18 mouse cellular contexts compared by ENCODE assay signal in the genomic region with DNA sequence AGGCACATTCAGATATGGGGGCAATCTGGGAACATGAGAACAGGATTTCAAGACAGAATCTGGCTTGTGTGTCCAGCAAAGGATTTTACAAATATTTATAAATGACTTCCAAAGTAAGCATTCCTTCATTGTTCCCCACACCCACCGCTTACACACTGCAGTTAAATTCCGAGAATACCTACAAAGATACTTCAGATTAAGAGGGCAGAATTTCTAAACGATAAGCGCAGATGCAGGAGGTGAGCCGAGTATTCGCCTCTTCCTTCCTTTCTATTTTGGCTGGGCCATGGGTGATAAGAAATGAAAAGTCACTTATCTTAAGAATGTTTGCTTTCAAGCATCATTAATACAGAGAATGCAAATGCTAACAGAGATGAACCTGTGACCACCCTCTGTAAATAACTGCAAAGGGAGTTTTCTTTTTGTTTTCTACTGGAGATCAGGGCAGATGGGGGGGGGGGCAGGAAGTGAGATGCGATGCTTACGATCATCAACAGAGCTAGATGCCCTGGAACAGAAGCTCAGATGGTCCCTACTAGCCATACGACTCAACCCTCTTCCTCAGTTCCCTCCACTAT.
A peak's percentile ranks its signal among the peaks of the same experiment; 100 is the strongest.
DNase-seq lines count a peak whose midpoint lies in the region; ATAC-seq and TF ChIP-seq lines count a peak whose summit lies in the region.
"Had no signal": no experiment of that assay in that cellular context is flagged by ENCODE, and none has a peak within 500 bp of the region (broad histone marks: within the 10 kb centered on the region; RNA-seq: fewer than 3 reads in every experiment).

No protein-coding gene starts in this region.

- no peak overlapping the region for H3K9ac ChIP-seq in liver, embryonic 16.5 days (ENCODE audit: low read depth, low read length)
- H3K9ac ChIP-seq in midbrain, postnatal 0 days (replicated peaks; ENCODE audit: low read length, poor library complexity, severe bottlenecking): no peak overlapping the region
- H3K9ac ChIP-seq: embryonic facial prominence, embryonic 13.5 days; limb, embryonic 13.5 days; midbrain, embryonic 13.5 days had no signal

- TF ChIP-seq POLR2A in lung, adult 2 months (IDR thresholded peaks at IDR 0.05; ENCODE audit: borderline replicate concordance, extremely low read depth, low read depth, low read length): no peak

- no peak overlapping the region for H3K27ac ChIP-seq in liver, embryonic 16.5 days (ENCODE audit: low read length)
- H3K27ac ChIP-seq in midbrain, postnatal 0 days (ENCODE audit: low read depth, low read length): no peak overlapping the region
- no peak overlapping the region for H3K27ac ChIP-seq in left cerebral cortex, adult 2 months
- H3K27ac ChIP-seq: embryonic facial prominence, embryonic 13.5 days; limb, embryonic 13.5 days; midbrain, embryonic 13.5 days had no signal

- 22% methylated on average over 9 of the region's 9 CpGs for WGBS in lung, adult 2 months
- 32% methylated on average over 9 of the region's 9 CpGs for WGBS in liver, embryonic 16.5 days (ENCODE audit: insufficient replicate concordance)
- WGBS in midbrain, postnatal 0 days: 89% methylated on average over 9 of the region's 9 CpGs

- peaks cover 19% of the 10 kb centered on the region for H3K4me1 ChIP-seq in lung, adult 2 months (ENCODE audit: control insufficient read depth, insufficient read depth, low read length)
- peaks cover 2% of the 10 kb centered on the region; the same call in 1 of the 2 replicates for H3K4me1 ChIP-seq in liver, embryonic 16.5 days (ENCODE audit: control insufficient read depth, low read depth, low read length)
- no peaks in the 10 kb centered on the region for H3K4me1 ChIP-seq in midbrain, postnatal 0 days (ENCODE audit: insufficient read depth, low read length)
- H3K4me1 ChIP-seq: embryonic facial prominence, embryonic 13.5 days; midbrain, embryonic 13.5 days had no signal

- H3K36me3 ChIP-seq in liver, embryonic 16.5 days (ENCODE audit: control insufficient read depth, insufficient read depth): no peaks in the 10 kb centered on the region
- no peaks in the 10 kb centered on the region for H3K36me3 ChIP-seq in midbrain, postnatal 0 days (ENCODE audit: insufficient read depth, low read length)
- H3K36me3 ChIP-seq: embryonic facial prominence, embryonic 13.5 days; limb, embryonic 13.5 days; midbrain, embryonic 13.5 days had no signal

- no peak for TF ChIP-seq CTCF in lung, adult 2 months (IDR thresholded peaks at IDR 0.05; ENCODE audit: insufficient read depth, low read length)
- no peak for TF ChIP-seq CTCF in midbrain, postnatal 0 days (IDR thresholded peaks at IDR 0.05)
- TF ChIP-seq CTCF in left cerebral cortex, adult 2 months (IDR thresholded peaks at IDR 0.05): no peak

- H3K4me3 ChIP-seq in lung, adult 2 months (replicated peaks; ENCODE audit: extremely low read depth, low read depth, low read length): no peak overlapping the region
- no peak overlapping the region for H3K4me3 ChIP-seq in liver, embryonic 16.5 days (ENCODE audit: low read depth, low read length)
- no peak overlapping the region for H3K4me3 ChIP-seq in midbrain, postnatal 0 days (ENCODE audit: low read depth, low read length)
- H3K4me3 ChIP-seq in left cerebral cortex, adult 2 months: no peak overlapping the region
- H3K4me3 ChIP-seq: embryonic facial prominence, embryonic 13.5 days; limb, embryonic 13.5 days; midbrain, embryonic 13.5 days had no signal

- DNase-seq in lung, adult 18-20 months: peak; percentile 42 to 61
- DNase-seq in lung, adult 2 months: no peak
- DNase-seq in lung, postnatal 14 days: peak; percentile 31
- no peak for DNase-seq in midbrain, postnatal 0 days (ENCODE audit: low spot score)
- no peak for DNase-seq in frontal cortex, postnatal 25 days (ENCODE audit: low spot score in 2 of 2)
- DNase-seq in left cerebral cortex, adult 2 months (ENCODE audit: extremely low spot score in 1 of 2, low spot score in 2 of 2): no peak
- DNase-seq: cerebellum, adult 9-11 months; gastrocnemius, postnatal 25 days; kidney, adult 11 months; kidney, postnatal 4 days; layer of hippocampus, adult 9-11 months; right cerebral cortex, postnatal 14 days; thymus, adult 2 months had no signal

- intact Hi-C loops in left cerebral cortex, adult 2 months (cut with DNase I): no loop called here

- H3K9me3 ChIP-seq in liver, embryonic 16.5 days (replicated peaks; ENCODE audit: control insufficient read depth, low read length): no peaks in the 10 kb centered on the region
- no peaks in the 10 kb centered on the region for H3K9me3 ChIP-seq in midbrain, postnatal 0 days (ENCODE audit: low read length)
- H3K9me3 ChIP-seq: embryonic facial prominence, embryonic 13.5 days; limb, embryonic 13.5 days; midbrain, embryonic 13.5 days had no signal

- H3K4me2 ChIP-seq in liver, embryonic 16.5 days (ENCODE audit: low read depth, low read length): no peak overlapping the region
- no peak overlapping the region for H3K4me2 ChIP-seq in midbrain, postnatal 0 days (ENCODE audit: low read depth, low read length, poor library complexity, severe bottlenecking)
- H3K4me2 ChIP-seq: embryonic facial prominence, embryonic 13.5 days; limb, embryonic 13.5 days; midbrain, embryonic 13.5 days had no signal

- no peaks in the 10 kb centered on the region for H3K27me3 ChIP-seq in liver, embryonic 16.5 days (ENCODE audit: control insufficient read depth, insufficient read depth, low read depth, low read length)
- no peaks in the 10 kb centered on the region for H3K27me3 ChIP-seq in midbrain, postnatal 0 days (ENCODE audit: insufficient read depth, low read length)
- H3K27me3 ChIP-seq: embryonic facial prominence, embryonic 13.5 days; limb, embryonic 13.5 days; midbrain, embryonic 13.5 days had no signal

- peak; percentile 58 for ATAC-seq in liver, embryonic 16.5 days (ENCODE audit: low read depth)
- no peak for ATAC-seq in midbrain, postnatal 0 days (ENCODE audit: low FRiP score)
- ATAC-seq: forebrain, embryonic 14.5 days; midbrain, embryonic 13.5 days had no signal

Comparison
In these comparisons a context has a peak if more than half of its experiments do, and no peak if none do; other contexts are left out.
1. DNase-seq: peak in lung, adult 18-20 months (2 of 2) and lung, postnatal 14 days (single experiment); none in lung, adult 2 months (single experiment), midbrain, postnatal 0 days (single experiment), frontal cortex, postnatal 25 days (0 of 2) and left cerebral cortex, adult 2 months (0 of 2).